Mouse (Mus musculus) 3T3-L1 (cell line): ENCODE data around the gene Capn1.

Experiments used
- DNase-seq: peaks from one replicate; pipeline ENCODE4 v3.0.0-alpha.2; 2015; ENCODE audit warnings: low read depth, low spot score

Capn1 gene

GRCm38 (mm10) chr19:5954031-5954710 is 61.5 kb downstream of the Capn1 start:
- DNase-seq: peak; percentile 42

DNA sequence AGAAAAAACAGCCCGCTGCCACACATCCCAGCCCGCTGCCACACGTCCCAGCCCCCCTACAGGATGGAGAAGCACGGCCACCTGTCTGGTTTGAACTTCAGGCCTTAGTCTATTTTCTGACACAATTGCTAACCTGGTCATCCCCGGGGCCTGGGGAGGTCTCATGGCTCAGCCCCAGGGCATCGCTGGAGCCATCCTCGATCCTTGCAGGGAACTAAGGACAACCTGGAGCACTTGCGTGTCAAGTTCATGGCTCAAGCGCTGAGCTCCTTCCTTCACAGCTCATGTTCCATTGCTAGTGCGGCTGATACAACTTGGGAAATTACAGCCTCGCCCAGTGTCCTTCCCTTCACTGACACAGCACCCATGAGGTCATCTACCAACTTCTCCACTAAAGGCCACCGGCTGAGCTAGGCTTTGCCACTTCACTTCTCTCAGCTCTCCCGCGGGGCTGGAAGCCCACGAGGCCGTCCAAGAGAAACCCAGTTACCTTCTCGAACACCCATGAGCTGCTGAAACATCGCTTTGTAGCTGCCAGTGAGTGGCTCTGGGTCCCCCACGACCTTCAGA is 62.4 kb downstream of the Capn1 start:
- DNase-seq: no peak

DNA sequence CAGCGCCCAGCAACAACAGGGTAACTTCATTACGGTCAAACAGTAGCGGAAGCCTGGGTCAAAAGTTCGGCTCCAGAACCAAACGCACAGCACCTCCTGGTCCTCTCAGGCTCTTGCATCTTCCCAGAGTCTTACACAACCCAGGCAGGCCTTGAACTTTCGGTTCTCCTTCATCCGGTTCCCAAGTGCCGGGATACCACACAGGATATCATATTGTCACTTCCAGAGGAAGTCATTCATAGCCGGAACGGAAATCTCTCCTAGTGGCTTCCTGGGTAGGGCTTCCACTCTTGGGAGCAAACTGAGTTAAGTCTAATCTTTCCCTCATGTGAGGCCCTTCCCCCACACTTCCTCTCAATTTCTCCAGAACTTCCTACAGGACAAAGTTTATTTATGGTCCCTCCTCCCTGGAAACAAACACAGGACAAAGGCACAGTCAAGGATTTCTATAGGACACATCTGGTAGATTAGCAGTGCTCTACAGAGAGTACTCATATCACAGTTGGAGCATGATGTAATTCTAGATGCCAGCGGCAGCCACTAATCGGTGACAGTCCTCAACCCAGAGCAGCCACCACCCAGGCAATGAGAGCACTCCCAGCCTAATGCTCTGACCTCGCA is 63.5 kb downstream of the Capn1 start:
- DNase-seq: no peak

- no peak for DNase-seq
Measured at GRCm38 (mm10) chr19:5951631-5952030, 64.1 kb downstream of the Capn1 start.

GRCm38 (mm10) chr19:5950218-5950617 is 65.5 kb downstream of the Capn1 start:
- no peak for DNase-seq

DNA sequence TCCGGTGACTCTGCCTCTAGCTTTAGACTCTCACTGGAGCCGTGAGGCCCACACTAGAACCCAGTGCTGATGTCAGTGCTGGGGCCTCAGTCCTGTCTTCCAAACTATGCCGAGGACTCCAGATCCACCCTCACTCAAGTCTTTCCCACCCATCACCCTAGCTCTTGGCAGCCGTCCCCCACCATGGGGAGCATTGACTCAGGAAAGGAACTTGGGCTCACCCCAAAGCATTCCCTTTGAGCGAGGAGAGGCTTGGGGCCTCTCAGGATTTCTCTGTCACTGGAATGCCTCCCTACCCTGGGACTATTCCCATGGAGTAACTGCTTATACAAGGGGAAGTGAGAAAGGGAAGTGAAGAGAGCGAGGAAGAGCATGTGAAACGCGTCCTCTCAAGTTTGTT is 69.8 kb downstream of the Capn1 start:
- DNase-seq: no peak

DNA sequence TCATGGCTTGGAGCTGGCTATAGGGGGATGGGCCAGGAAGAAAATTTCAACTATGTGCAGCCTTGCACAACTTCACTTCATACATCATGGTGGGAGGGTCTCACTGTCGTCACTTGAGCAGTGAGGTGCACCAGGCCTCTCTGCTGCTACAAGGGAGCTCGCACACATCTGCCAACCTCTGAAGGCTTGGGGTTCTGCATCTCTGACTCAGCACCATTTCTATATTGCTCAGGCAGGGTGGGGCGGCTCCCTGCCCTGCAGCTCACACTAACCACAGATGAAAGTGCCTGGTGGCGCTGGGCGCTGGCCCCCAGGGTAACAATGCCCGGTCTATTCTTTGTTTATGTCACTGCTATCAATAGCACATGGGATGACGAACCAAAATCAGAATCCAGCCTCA is 70.7 kb downstream of the Capn1 start:
- peak; percentile 99 for DNase-seq

- DNase-seq: no peak
Measured at GRCm38 (mm10) chr19:5944145-5944544, 71.6 kb downstream of the Capn1 start.

DNA sequence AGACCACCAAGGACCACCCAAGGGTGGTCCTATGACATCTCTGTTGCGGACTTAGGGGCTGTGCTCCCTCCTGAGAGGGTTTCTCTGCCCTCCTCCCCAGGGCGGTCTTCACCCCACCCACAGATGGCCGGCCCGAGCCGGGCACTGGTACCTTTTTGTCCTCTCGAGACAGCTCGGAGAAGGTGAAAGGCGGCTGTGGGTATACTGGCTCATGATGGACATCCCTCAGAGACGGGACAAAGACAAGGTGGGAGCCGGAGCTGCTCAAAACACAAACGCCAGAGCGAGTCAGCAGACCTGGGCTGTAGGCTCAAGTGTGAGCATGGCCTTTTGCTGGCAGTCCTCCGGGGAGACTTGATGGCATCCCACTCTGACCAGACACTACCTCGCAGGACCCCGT is 72.3 kb downstream of the Capn1 start:
- DNase-seq: no peak

- DNase-seq: no peak
Measured at GRCm38 (mm10) chr19:5942581-5942980, 73.1 kb downstream of the Capn1 start.

DNA sequence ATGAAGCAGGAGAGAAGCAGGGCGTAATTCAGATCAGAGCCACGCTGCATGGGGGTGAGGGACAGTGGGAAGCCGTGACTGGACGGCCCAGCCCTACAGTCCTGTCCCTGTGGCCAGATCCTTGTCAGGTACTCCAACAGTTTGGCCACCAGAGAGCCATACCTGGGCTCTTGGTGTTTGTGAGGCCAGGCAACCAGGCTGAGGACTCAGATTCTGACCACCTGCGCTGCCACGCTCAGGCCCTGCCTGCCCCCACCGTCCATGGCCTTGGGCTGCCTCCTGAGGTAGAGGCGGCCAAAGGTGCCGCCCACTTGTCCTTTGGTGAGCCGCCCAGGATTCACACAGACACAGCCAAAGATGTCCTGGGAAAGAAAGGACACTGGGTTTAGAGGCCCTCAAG is 75.0 kb downstream of the Capn1 start:
- DNase-seq: no peak

GRCm38 (mm10) chr19:5940173-5940572 is 75.5 kb downstream of the Capn1 start:
- DNase-seq: peak; percentile 100

DNA sequence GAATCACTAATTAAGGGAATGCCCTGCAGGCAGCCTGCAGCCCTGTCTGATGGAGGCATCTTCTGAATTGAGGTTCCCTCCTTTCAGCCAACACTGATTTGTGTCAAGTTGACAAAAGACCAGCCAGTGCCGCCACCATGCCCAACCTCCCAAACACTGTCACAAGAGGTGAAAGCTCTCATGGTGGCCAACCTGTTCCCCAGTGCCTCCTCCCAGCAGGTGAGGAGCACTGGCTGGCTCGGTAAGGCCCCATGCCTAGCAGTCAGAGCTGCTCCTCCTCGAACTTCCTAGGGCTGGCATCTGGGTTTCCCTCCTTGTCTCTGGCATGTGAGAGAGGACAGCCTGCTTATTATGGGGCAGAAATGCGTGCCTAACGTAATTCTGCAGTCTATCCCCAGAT is 76.0 kb downstream of the Capn1 start:
- no peak for DNase-seq
